Mouse (Mus musculus): ENCODE results near the gene Pou6f1.

DNA sequence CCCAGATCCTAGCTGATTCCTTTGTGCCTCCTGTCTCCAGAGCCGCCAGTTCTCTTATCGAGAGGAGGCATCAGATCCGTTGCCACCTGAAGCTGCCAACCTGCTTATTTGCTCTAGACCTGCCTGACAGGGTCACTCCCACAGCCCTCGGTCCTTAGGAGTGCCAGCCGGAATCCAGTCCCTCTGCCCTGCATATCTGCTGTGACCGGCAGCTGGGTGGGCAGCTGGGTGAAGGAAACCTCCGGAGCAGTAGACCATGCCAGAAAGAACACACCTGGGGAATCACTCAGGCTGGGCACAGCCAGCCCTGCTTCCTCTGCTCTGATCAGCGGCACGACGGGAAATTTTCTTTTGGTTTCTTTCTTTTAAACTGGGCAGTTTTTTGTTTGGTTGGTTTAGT lies 33.6 kb upstream of the Pou6f1 start:
- TF ChIP-seq POLR2A (IDR thresholded peaks at IDR 0.05; ENCODE audit: control insufficient read depth, low read depth, low read length) (no peak), CTCF (IDR thresholded peaks at IDR 0.05; ENCODE audit: control insufficient read depth, insufficient read depth, insufficient replicate concordance, low read depth, low read length) (no peak)
